Mouse (Mus musculus): Measurements from ENCODE around the gene C87436.

DNA sequence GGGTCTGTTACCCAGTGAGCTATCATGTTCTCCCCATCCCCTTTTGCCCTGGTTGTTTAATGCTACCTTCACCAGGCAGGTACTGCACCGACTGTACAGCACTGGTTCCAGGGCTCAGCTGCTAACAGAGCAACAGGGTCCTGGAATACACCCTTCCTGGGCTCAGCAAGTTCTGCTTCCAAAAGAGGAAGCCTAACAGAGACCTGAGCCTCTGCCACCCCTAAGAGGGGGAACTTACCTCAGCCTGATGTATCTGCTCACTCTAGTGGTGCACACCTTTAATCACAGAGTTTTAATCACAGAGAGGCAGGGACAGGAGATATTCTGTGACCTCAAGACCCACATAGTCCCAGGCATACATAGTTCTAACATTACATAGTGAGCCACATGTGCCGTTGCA, 51.8 kb downstream of the C87436 start:
- TF ChIP-seq CTCF (IDR thresholded peaks at IDR 0.05; ENCODE audit: low read depth, low read length) (no peak), POLR2A (IDR thresholded peaks at IDR 0.05; ENCODE audit: borderline replicate concordance, low read depth, low read length) (no peak)
